Mouse (Mus musculus) lung, postnatal 0 days (tissue): ENCODE results near the gene Vgll4.
A peak's percentile ranks its signal among the peaks of the same experiment; 100 is the strongest.

Experiments
- CTCF ChIP-seq: IDR thresholded peaks from 2 replicates; pipeline ENCODE4 v1.5.1; 2016; ENCODE audit warnings: antibody characterized with exemption, mild to moderate bottlenecking
- EP300 ChIP-seq: IDR thresholded peaks from 2 replicates; pipeline ENCODE4 v1.6.1; 2016; ENCODE audit warnings: antibody characterized with exemption, mild to moderate bottlenecking, control low read depth

DNA sequence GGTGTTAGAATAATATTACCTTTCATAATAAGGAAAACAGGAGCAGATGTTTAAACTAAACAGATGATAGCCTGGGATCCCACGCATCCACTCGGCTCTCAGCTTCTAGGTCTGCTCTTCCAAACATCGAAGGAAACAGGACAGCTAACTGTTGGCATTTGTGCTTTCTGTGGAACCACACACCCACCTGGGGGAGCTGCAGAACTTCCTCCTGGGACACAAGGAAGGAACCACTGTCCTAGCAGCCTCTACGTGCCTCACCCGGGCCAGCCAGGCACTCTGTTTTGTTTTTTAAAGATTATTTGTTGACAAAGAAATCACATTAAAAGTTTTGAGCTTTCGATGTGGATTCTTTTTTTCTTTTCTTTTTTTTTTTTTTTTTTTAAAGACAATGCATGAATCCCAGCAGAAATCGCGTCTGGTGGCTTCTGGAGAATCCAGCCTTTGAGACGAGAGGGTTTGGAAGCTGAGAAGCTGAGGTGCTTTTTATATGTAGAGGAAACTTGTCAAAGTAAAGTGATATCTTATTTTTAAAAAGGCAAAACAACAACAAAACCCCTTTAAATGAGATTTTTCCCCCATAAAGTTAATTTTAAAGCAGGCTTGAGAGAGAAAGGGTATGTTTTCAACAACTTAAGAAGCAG, 50.0 kb downstream of the Vgll4 start:
- TF ChIP-seq CTCF (peak; percentile 48), EP300 (no peak)
